Mouse (Mus musculus) kidney, adult 9 months (tissue): ENCODE results near the gene Gbp2b.

Source experiments
- DNase-seq: peaks from one replicate; pipeline ENCODE4 v3.0.0; 2022

Gbp2b gene

DNA sequence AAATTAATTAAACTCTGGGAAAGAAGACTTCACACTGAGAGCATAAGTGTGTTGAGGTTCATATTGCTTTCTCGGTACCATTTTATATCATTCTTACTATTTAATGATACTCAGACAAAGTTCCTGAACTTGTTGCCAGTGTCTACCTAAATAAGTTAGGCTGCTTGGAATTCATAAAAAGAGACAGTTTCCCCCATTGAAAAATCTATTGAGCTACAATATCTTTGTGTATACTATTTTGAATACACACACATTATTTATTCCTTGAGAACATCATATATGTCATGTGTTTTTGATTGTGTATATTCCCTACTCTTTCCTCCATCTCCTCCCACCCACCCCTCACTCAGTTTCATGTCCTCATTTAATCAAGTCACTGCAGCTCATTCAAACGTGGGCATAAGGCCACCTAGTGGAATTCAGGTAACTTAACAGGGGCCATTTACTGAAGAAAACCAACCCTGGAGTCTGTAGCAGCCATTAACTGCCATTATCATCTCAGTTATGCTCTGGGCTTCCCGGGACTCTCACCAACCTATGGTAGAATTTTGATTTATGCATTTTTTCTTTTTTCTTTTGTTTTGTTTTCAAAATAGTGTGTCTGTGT is 26.4 kb downstream of the Gbp2b start:
- no peak for DNase-seq

DNA sequence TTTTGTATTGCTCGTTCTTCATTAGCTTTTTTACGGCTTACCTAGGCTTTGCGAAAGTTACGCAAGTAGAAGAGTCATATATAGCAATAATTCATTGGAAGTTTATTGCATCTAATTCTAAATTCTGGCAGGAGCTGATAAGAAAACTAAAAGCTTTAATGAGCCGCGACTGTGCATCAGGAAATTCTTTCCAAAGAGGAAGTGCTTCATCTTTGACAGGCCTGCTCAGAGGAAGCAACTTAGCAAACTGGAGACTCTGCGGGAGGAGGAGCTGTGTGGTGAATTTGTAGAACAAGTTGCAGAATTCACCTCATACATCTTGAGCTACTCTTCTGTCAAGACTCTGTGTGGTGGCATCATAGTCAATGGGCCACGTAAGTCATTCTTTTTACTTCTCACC is 35.7 kb downstream of the Gbp2b start:
- DNase-seq = peak; percentile 26

DNA sequence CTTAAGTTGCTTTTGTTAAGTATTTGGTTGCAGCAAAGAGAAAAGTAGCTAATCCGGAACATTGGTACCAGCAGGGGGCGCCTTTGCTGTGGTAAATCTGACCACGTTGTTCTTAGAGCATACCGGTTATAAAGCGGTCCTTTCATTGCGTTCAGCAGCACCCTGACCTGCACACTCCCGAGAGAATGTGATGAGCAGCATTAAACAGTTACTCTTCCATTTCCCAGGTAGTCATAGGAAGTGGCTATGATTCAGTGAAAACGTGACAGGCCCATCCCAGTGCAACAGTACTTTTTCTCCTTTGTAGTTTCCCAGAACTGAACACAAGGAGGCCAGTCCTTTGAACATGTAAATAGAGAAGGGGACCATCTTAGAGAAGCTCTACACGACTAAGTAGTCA is 45.6 kb downstream of the Gbp2b start:
- DNase-seq = peak; percentile 77

DNA sequence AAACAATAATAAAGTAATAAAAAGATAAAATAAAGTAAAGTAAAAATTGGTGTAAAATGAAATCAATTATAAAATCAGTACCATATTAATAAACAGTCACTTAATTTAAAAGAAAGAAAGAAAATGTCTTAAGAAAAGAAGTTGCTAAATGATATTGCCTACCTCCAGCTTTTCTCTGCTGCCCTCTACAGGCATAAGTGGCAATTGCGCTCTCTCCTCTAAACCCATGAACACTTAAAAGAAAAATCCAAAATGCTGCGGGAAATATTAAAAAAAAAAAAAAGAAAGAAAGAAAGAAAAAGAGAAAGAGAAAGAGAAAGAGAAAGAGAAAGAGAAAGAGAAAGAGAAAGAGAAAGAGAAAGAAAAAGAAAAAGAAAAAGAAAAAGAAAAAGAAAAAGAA is 51.3 kb downstream of the Gbp2b start:
- peak; percentile 73 for DNase-seq

DNA sequence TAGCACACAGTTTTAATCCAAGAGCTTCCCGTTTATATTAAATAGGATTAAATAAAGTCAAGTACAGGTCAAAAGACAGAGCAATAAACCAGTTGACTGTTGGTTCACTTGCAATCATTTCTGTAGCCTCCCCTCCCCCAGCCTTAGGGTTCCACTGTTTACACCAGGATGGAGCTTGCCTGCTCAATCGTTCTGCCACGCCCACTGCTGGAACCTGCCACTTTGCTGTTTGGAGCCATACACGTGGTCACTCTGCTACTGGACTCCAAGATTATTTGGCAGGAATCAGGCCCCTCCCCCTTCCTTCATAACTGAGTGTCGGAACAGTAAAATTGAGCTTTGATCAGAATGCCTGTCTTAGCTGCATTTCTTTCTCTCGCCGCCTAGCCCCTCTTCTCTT is 53.2 kb downstream of the Gbp2b start:
- peak; percentile 51 for DNase-seq

DNA sequence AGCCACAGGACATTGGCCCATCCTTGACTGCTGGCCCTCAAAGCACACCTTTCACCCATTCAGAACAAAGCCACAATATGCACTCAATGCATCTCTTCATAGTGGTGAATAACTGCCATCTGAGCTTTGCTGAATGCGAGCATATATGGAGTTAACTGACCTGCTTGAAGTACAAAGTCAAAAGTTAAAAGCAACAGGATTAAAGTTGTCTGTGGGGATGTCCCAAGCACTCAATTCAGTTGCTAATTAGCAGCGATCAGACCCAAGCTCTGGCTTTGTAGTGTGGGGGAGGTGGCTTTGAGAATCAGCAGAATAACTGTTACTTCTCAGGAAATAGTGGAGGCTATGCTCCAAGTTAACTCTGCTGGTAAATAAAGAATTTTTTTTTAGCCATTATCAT is 55.6 kb downstream of the Gbp2b start:
- no peak for DNase-seq

DNA sequence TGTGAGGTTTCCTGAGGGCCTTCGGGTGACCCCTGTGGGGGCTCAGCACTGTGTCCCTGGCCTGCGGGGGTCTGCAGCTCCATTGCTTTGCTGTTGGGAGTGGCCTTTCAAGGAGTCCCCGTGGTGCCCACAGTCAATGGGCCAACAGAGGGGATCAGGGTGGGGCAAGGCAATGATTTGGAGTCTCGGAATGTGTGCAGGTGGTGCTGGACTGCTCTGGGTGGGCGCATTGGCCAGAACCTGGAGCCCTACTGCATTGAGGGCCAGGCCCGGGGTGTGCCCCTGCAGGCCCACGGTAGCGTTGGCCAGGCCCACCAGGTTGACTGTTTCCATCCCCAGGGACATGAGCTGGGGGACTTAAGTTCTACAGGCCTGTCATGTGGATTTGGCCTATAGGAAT is 70.1 kb downstream of the Gbp2b start:
- DNase-seq = no peak
